Mouse (Mus musculus): ENCODE measurements around the gene Brap. TPM values are rescaled to one million over a fixed set of nuclear protein-coding genes. Genes with fewer than 3 reads are reported as not detected.
"Not testable (repeated sequence)": the region's sequence is repeated elsewhere in the genome, so short reads cannot be mapped to it uniquely, and the experiment has no call there.

The Brap gene
- polyA plus RNA-seq, 1 experiment from 2014 or later: 32.5 TPM

- TF ChIP-seq EP300 (optimal IDR thresholded peaks at IDR 0.05): no peak
- TF ChIP-seq CTCF (IDR thresholded peaks at IDR 0.05; ENCODE audit: low read depth): no peak
- Histone ChIP-seq H3K4me2 (replicated peaks; ENCODE audit: low read depth) (no peak overlapping the region), H3K27ac (replicated peaks) (no peak overlapping the region), H3K4me1 (replicated peaks; ENCODE audit: control insufficient read depth, insufficient read depth) (no peaks in the 10 kb centered on the region), H3K4me3 (ENCODE audit: low read depth, low read length) (no peak overlapping the region), H3K36me3 (ENCODE audit: control insufficient read depth, insufficient read depth, low read length) (no peaks in the 10 kb centered on the region; the same call in 1 of the 2 replicates), H3K9ac (ENCODE audit: low read length) (no peak overlapping the region), H3K27me3 (ENCODE audit: control insufficient read depth, insufficient read depth, low read length) (no peaks in the 10 kb centered on the region), H3K9me3 (ENCODE audit: control insufficient read depth, low read length) (no peaks in the 10 kb centered on the region)
- DNase-seq (ENCODE audit: low spot score): no peak
- no peak for ATAC-seq (ENCODE audit: low FRiP score, low TSS enrichment)
- 88% methylated on average over 9 of the region's 9 CpGs for WGBS
Observed at GRCm38 (mm10) chr5:121639601-121640000, 20.8 kb upstream of the Brap start.

- H3K9me3 ChIP-seq (ENCODE audit: control insufficient read depth, low read length): no peaks in the 10 kb centered on the region
- ATAC-seq (ENCODE audit: low FRiP score, low TSS enrichment) (no peak), DNase-seq (ENCODE audit: low spot score) (no peak)
- H3K27me3 ChIP-seq (ENCODE audit: control insufficient read depth, insufficient read depth, low read length): no peaks in the 10 kb centered on the region
- H3K27ac ChIP-seq (replicated peaks): no peak overlapping the region
- no peaks in the 10 kb centered on the region for H3K4me1 ChIP-seq (replicated peaks; ENCODE audit: control insufficient read depth, insufficient read depth)
- H3K9ac ChIP-seq (ENCODE audit: low read length): no peak overlapping the region
- no peak overlapping the region for H3K4me3 ChIP-seq (ENCODE audit: low read depth, low read length)
- 80% methylated on average over 7 of the region's 7 CpGs for WGBS
- no peak for TF ChIP-seq EP300 (optimal IDR thresholded peaks at IDR 0.05)
- TF ChIP-seq CTCF (IDR thresholded peaks at IDR 0.05; ENCODE audit: low read depth): no peak
- H3K4me2 ChIP-seq (replicated peaks; ENCODE audit: low read depth): no peak overlapping the region
- H3K36me3 ChIP-seq (ENCODE audit: control insufficient read depth, insufficient read depth, low read length): no peaks in the 10 kb centered on the region
Observed at GRCm38 (mm10) chr5:121649134-121649533, 11.2 kb upstream of the Brap start.

- H3K27ac ChIP-seq (replicated peaks): no peak overlapping the region
- 79% methylated on average over 4 of the region's 4 CpGs for WGBS
- no peak for ATAC-seq (ENCODE audit: low FRiP score, low TSS enrichment)
Observed at GRCm38 (mm10) chr5:121654526-121654925, 5.8 kb upstream of the Brap start.

GRCm38 (mm10) chr5:121656866-121657265 is 3.5 kb upstream of the Brap start:
- not testable (repeated sequence) for H3K4me1 ChIP-seq (replicated peaks; ENCODE audit: control insufficient read depth, insufficient read depth); H3K4me3 ChIP-seq (ENCODE audit: low read depth, low read length); H3K27ac ChIP-seq (replicated peaks); ATAC-seq (ENCODE audit: low FRiP score, low TSS enrichment); H3K4me2 ChIP-seq (replicated peaks; ENCODE audit: low read depth); DNase-seq (ENCODE audit: low spot score); H3K9me3 ChIP-seq (ENCODE audit: control insufficient read depth, low read length); H3K27me3 ChIP-seq (ENCODE audit: control insufficient read depth, insufficient read depth, low read length); H3K36me3 ChIP-seq (ENCODE audit: control insufficient read depth, insufficient read depth, low read length); H3K9ac ChIP-seq (ENCODE audit: low read length)
- WGBS: 70% methylated on average over 6 of the region's 6 CpGs

More at GRCm38 (mm10) chr5:121654526-121654925, 5.8 kb upstream of the Brap start:
- H3K4me3 ChIP-seq (ENCODE audit: low read depth, low read length): no peak overlapping the region
- H3K4me1 ChIP-seq (replicated peaks; ENCODE audit: control insufficient read depth, insufficient read depth): no peaks in the 10 kb centered on the region
- no peaks in the 10 kb centered on the region for H3K36me3 ChIP-seq (ENCODE audit: control insufficient read depth, insufficient read depth, low read length)
- DNase-seq (ENCODE audit: low spot score): no peak
- no peak overlapping the region for H3K4me2 ChIP-seq (replicated peaks; ENCODE audit: low read depth)
- H3K9me3 ChIP-seq (ENCODE audit: control insufficient read depth, low read length): no peaks in the 10 kb centered on the region
- TF ChIP-seq CTCF (IDR thresholded peaks at IDR 0.05; ENCODE audit: low read depth) (no peak), EP300 (optimal IDR thresholded peaks at IDR 0.05) (no peak)
- no peaks in the 10 kb centered on the region for H3K27me3 ChIP-seq (ENCODE audit: control insufficient read depth, insufficient read depth, low read length)
- H3K9ac ChIP-seq (ENCODE audit: low read length): no peak overlapping the region

- H3K9ac ChIP-seq (ENCODE audit: low read length); H3K4me2 ChIP-seq (replicated peaks; ENCODE audit: low read depth); H3K9me3 ChIP-seq (ENCODE audit: control insufficient read depth, low read length); H3K36me3 ChIP-seq (ENCODE audit: control insufficient read depth, insufficient read depth, low read length); ATAC-seq (ENCODE audit: low FRiP score, low TSS enrichment); H3K4me1 ChIP-seq (replicated peaks; ENCODE audit: control insufficient read depth, insufficient read depth); H3K27ac ChIP-seq (replicated peaks); DNase-seq (ENCODE audit: low spot score); H3K4me3 ChIP-seq (ENCODE audit: low read depth, low read length); H3K27me3 ChIP-seq (ENCODE audit: control insufficient read depth, insufficient read depth, low read length): not testable (repeated sequence)
- WGBS: 83% methylated on average over 6 of the region's 6 CpGs
Observed at GRCm38 (mm10) chr5:121657656-121658055, 2.7 kb upstream of the Brap start.

GRCm38 (mm10) chr5:121660897-121661254 is 513 bp downstream of the Brap start:
- H3K4me2 ChIP-seq (replicated peaks; ENCODE audit: low read depth): peak overlapping the region; percentile 89
- no peaks in the 10 kb centered on the region for H3K27me3 ChIP-seq (ENCODE audit: control insufficient read depth, insufficient read depth, low read length)
- peak overlapping the region; percentile 94 for H3K4me3 ChIP-seq (ENCODE audit: low read depth, low read length)
- ATAC-seq (ENCODE audit: low FRiP score, low TSS enrichment) (peak; percentile 21; the same call in 1 of the 2 replicates), DNase-seq (ENCODE audit: low spot score) (peak; percentile 41)
- peaks cover 5% of the 10 kb centered on the region; the same call in 1 of the 2 replicates for H3K36me3 ChIP-seq (ENCODE audit: control insufficient read depth, insufficient read depth, low read length)
- TF ChIP-seq CTCF (IDR thresholded peaks at IDR 0.05; ENCODE audit: low read depth) (no peak), EP300 (optimal IDR thresholded peaks at IDR 0.05) (no peak)
- H3K4me1 ChIP-seq (replicated peaks; ENCODE audit: control insufficient read depth, insufficient read depth): peaks cover 3% of the 10 kb centered on the region; the same call in 1 of the 2 replicates
- under 1% methylated on average over 24 of the region's 26 CpGs for WGBS
- no peaks in the 10 kb centered on the region for H3K9me3 ChIP-seq (ENCODE audit: control insufficient read depth, low read length)
- H3K9ac ChIP-seq (ENCODE audit: low read length): peak overlapping the region; percentile 96
- peak overlapping the region; percentile 85 for H3K27ac ChIP-seq (replicated peaks)
